Mouse (Mus musculus): ENCODE results near the gene She. TPM values are rescaled to one million over a fixed set of nuclear protein-coding genes. Genes with fewer than 3 reads are reported as not detected.

The She gene
- total RNA-seq, 2 experiments from 2014 or later: 14.9 to 17.5 TPM

DNA sequence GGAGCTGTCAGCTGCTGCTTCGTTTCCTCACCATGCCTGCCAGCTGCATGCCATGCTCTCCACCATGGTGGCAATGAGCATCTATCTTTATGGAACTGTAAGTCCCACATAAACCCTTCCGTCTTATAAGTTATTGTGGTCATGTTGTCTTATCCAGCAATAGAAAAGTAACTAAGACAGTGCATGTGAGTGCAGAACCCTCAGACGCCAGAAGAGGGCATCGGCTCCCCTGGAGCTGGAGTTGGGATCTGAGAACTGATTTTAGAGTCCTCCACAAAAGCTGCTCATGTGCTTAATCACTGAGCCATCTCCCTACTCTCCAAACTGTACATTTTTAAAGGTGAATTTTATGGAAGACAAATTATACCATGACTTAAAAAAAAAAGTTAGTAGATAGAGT lies 14.1 kb upstream of the She start:
- DNase-seq: peak; percentile 72

DNA sequence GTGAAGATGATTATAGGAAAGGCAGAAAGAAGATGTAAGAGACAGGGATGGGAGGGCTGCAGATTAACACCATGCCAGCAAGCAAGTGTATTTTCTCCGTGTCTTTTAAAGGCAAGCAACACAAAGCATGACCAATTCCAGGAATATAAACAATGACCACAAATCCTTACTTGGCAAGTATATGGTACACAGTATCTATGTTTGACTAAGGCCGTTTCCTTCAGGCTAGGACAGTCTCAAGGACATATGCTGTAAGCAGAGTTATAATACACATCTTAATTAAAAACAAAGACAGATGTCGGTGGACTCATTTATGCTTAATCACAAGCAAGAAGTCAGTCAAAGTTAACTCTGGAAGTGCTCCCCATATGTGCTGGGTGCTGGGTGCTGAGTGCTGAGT lies 12.6 kb upstream of the She start:
- DNase-seq: no peak

DNA sequence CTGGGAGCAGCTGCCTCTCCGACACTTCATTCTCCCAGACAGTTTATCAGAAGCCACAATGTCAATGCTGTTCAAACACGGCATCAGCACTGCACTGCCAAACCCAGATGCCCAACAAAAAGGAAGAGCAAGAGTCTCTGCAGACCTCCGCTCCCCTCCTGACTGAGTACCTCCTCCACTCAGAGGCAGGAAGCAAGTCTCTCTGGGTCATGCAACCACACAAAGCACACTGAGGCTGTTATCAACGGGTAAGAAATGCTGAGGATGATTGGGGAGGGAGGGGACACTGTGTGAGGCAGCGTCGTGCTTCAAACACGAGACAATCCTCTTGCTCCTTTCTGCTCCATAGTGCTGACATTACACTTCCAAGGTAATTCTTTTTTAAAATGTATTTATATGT lies 11.3 kb upstream of the She start:
- no peak for DNase-seq

DNA sequence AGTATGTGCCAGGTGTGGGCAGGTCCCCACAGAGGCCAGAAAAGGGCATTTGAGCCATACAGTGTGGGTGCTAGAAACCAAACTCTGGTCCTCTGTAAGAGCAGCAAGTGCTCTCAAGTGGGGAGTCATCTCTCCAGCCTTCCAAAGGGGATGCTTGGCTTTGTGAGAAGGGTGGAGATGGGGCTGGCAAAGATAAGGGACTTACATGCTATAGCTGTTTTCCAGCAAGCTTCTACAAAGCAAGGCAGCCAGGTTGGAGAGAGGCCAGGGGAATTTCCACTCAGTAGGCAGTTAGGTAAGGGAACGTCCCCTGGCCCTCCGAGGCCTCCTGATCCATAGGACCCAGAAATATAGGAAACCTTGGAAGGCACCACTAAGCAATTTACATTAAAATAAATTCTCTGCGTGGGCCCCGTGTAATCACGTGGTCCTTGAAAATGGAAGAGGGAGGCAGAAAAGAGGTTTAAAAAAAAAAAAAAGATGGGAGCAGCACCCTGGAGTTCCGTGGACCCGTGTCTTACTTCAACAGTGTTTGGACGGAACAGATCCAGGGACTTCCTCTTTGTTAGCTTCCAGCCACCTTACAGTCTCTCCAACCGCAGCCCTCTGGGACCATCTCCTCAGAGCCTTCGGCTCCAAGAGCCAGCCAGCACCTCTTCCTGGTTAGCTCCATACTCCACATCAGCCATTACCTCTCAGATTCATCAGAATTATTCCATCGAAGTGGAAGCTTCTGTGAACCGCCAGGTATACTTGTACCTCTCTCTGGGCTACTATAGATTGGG lies 10.7 kb upstream of the She start:
- no peak for DNase-seq

- DNase-seq: no peak
Observed at GRCm38 (mm10) chr3:89821096-89821513, 10.1 kb upstream of the She start.

GRCm38 (mm10) chr3:89821548-89822480 lies 9.4 kb upstream of the She start:
- no peak for DNase-seq

DNA sequence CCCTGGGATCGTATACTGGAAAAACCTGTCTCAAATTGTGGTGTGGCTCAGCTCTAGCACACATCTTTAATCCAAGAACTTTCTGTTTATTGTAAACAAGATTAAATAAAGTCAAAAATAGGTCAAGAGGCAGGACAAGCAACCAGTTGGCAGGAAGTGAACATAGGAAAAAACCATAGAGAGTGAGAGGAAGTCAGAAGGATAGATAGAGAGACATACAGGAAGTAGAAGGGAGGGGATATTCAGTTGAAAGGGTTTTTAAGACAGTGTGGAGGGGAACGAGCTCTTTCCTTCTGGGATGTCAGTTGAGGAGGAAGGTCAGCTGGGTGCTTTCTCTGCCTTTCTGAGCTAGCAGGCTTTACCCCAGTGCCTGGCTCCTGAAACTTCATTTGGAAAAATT lies 7.6 kb upstream of the She start:
- no peak for DNase-seq

- DNase-seq: no peak
Observed at GRCm38 (mm10) chr3:89826295-89826694, 4.9 kb upstream of the She start.

- DNase-seq: peak; percentile 41
Observed at GRCm38 (mm10) chr3:89835362-89835761, 4.2 kb downstream of the She start.

DNA sequence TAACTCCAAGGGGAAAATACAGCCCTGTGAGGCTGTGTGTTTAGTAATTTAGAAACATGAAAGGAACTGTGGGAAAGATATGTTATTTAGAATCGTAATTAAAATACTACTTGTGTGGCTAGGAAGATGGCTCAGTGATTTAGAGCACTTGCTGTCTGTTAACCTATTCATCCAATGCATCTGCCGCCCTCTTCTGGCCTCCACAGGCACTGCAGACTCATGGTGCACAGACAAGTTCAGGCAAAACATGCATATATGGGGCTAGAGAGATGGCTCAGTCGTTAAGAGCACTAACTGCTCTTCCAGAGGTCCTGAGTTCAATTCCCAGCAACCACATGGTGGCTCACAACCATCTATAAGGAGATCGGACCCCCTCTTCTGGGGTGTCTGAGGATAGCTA lies 11.1 kb downstream of the She start:
- DNase-seq: peak; percentile 63

- peak; percentile 36 for DNase-seq
Observed at GRCm38 (mm10) chr3:89843148-89843547, 12.0 kb downstream of the She start.

DNA sequence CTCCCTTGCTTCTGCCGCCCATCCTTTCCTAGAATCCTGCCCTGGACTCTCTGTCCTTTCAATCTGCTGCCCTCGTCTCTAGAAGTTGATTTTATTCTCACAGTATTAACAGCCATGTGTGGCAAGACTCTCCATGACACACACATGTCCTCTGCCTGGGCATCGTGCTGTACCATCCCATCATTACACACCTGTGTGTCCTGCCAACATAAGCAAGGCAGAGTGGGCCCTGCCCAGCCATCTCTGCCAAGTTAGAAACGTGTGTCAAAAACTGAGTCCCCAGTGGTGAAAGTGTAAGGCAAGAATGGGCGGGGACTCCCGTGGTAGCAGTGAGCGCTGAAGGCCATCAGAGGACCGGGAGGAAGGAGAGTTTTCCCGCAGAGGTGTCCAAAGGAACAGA lies 14.6 kb downstream of the She start:
- DNase-seq: no peak

DNA sequence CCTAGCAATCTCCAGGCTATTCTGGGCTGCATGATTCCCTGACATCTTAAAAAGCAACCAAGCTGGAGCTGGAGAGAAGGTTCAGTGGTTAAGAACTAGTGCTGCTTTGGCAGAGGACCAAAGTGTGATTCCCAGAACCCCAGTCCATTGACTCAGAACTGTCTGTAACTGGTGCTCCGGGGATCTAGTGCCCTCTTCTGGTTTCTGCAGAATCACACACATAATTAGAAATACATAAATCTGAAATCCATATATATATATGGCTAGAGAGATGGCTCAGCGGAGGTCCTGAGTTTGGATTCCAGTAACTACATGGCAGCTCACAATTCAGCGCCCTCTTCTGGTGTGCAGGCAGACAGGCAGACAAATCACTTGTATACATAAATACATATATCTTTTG lies 16.0 kb downstream of the She start:
- no peak for DNase-seq

DNA sequence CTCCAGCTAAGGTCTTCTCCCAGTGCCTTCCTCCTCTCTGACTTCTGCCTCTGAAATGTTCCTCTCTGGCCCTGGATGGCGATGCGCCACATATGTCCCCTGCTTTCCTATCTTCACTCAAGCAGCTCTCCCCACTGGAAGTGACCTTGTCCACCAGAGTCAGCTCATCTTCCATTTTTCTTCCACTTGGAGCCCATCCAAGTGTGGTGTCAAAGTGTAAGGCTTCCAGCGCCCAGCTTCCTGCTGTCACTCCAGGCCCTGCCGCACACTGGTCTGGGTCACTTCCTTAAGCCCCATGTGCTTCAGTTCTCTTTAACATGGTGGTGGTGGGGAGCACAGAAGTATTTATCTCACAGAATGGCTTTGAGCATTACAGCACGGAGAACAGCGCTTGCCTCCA lies 16.4 kb downstream of the She start:
- peak; percentile 79 for DNase-seq

DNA sequence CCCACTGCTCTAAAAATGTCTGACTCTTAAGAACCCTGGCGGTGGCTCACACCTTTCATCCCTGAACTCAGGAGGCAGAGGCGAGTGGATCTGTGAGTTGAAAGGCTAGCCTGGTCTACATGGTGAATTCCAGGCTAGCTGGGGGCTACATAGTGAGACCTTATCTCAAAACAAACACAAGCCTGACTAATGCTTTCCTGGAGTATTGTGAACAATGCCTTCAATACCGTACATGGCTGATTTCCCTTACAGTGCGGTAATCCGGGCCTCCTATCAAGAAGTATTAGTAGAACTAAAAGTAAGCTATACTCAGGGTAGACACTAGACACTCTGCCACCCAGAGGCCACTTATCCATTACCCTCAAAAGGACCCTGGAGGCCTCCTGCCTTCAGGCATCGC lies 16.9 kb downstream of the She start:
- DNase-seq: no peak

DNA sequence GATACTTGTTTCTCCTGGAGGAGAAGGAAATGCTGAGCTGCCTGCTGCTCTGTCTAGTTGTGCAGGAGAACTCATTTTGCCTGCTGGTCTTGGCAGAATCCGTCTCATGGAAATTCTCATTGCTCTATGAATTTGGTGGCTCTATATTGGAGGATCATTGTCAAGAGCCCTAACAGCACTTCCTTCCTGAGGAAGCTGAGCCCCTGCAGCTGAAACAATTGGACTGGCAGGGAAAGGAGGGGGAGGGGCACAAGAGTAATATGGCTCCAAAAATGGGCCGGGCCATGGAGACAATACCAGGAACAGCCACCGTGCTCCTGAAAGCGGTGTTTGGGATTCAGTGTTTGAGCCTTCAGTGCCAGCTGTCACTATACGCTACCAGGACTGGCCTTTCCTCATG lies 22.6 kb downstream of the She start:
- peak; percentile 51 for DNase-seq

DNA sequence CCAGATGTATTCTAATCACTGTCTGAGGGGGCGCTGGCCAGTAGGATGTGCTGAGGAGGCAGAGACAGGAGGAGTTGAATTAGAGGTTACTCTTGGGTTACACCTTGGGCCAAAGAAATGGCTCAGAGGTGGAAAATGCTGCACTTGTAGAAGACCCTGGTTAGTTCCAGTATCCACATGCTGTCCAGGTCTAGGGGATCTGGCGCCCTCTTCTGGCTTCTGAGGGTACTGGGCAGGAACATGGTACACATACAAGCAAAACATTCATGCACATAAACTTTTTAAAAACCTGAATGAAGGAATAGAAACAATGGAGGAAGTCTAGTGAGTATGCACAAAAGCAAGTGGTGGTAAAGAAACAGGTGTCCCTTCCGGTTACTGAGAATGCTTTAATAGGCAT lies 26.2 kb downstream of the She start:
- no peak for DNase-seq

DNA sequence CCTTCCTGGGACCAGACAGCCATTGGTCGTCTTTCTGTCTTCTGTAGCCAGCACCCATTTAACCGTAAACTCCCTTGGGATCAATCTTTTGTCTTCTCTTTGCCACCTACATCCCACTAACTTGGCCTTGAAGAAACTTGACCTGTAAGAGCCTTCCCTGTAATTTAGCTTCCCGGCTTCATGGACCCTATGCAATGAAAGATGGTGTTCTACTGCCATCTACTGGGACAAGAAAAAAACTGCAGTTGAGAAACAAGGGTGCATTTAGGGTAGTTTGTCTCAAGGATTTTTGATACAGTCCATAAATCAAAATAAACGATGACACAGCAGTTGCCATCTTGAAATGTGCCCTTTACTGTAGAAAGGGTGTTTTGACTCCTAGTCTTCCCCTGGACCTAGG lies 27.0 kb downstream of the She start:
- DNase-seq: no peak

DNA sequence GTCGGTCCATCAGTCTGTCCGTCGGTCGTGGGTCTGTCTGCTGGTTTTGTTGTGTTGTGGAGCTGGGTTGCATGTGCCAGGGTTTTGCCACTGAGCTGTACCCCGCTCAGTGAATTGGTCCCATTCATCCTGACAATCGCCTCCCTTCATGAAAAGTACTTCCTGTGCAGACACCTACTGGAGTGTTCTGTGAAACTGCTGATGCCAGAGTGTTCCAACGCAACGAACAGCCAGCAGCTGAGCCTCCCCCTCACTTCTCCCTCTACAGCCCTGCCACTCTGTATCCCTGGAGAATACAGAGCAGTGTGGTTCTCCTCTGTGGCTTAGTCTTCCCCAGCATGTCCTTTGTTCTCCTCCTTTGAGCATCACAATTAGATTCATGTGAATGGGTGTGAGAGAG lies 27.7 kb downstream of the She start:
- no peak for DNase-seq

DNA sequence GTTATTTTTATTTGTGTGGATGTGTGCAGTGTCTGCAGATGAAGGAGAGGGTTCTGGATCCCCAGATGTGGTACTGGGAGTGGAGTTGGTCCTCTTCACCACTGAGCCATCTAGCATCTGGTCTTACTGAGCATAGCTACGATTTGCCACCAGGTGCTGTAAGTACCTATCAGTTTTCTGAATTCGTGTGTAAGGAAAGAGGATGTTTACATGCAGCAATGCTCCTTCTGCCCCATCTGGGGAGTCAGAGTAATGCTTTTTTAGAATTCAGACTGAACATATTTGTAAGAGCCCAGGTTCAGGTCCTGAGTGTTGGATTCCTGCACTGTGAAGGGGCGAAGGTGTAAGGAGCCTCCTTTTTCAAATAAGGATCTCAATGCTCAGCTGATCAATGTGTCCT lies 28.8 kb downstream of the She start:
- DNase-seq: no peak

DNA sequence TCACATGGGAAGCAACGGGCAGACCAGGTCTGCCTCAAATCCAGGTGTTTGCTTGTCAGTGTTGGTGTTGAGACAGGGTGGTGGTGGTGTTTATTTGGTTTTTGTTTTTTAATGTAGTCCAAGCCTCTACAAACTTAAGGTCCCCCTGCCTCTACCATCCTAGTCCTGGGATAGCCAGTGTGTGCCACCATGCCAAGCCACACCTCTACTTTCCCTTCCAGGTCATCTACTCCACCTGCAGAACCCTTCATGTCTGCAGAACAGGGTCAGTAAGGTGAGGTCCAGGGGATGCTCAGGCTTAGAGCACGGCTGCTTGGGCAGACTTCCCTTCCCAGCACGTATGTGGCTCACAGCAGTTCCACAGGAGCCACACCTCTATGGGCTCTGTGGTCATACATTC lies 29.2 kb downstream of the She start:
- DNase-seq: no peak

- peak; percentile 85 for DNase-seq
Observed at GRCm38 (mm10) chr3:89861070-89861469, 29.9 kb downstream of the She start.

DNA sequence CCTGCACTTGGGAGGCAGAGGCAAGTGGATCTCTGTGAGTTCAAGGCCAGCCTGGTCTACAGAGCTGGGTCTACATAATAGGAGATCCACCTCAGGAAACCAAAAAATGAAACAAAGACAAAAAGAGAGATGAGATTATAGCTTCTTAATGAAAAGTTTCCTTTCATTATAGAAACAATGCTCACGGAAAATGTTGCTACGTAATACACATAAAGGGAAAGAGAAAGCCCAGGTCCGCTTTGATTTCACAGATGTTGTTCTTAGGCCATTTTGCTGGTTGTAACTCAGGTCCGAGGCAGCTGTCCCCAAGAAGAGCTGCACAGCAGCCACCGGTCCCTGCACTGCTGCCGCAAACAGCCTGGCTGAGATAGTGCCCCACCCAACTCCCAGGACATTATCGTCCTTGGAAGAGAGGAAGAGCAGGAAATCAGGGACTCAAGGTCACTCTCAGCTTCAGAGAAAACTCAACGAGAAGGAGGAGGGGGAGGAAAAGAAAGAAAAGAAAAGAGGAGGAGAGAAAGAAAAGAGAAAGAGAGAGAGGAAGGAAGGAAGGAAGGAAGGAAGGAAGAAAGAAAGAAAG lies 31.1 kb downstream of the She start:
- no peak for DNase-seq
